Mouse (Mus musculus) forebrain, embryonic 11.5 days (tissue): ENCODE data around the gene Mboat2. TPM values are rescaled to one million over a fixed set of nuclear protein-coding genes. Genes with fewer than 3 reads are reported as not detected.

Experiments used
- ATAC-seq: fragments of 200-750 bp; cut with Nextera tagmentation; replicated peaks from 2 replicates; pipeline ENCODE4 v1.8.0; 2017; ENCODE audit warnings: moderate TSS enrichment; ENCODE audit not compliant: low FRiP score
- DNase-seq: peaks from one replicate; pipeline ENCODE4 v3.0.0-alpha.2; 2017; ENCODE audit warnings: low spot score
- H3K27ac ChIP-seq: fragments of 300-500 bp; sonication (generic); 2 replicates; pipeline ENCODE4 v1.5.1; 2014; ENCODE audit warnings: low read depth, low read length
- H3K27me3 ChIP-seq: fragments of 300-500 bp; sonication (generic); 2 replicates; pipeline ENCODE4 v1.6.1; 2014; ENCODE audit warnings: mild to moderate bottlenecking, low read length, mixed read lengths; ENCODE audit not compliant: control insufficient read depth, insufficient read depth
- H3K36me3 ChIP-seq: fragments of 300-500 bp; sonication (generic); 2 replicates; pipeline ENCODE4 v1.6.1; 2014; ENCODE audit warnings: mild to moderate bottlenecking, low read length, moderate library complexity, mixed read lengths; ENCODE audit not compliant: control insufficient read depth, insufficient read depth
- H3K4me1 ChIP-seq: fragments of 300-500 bp; sonication (generic); replicated peaks from 2 replicates; pipeline ENCODE4 v1.6.1; 2014; ENCODE audit warnings: low read length, mixed read lengths; ENCODE audit not compliant: control insufficient read depth, insufficient read depth
- H3K4me2 ChIP-seq: fragments of 300-500 bp; sonication (generic); 2 replicates; pipeline ENCODE4 v1.6.1; 2014; ENCODE audit warnings: low read depth, mild to moderate bottlenecking, low read length, moderate library complexity, mixed read lengths; ENCODE audit not compliant: severe bottlenecking
- H3K4me3 ChIP-seq: fragments of 300-500 bp; sonication (generic); 2 replicates; pipeline ENCODE4 v1.5.1; 2014; ENCODE audit warnings: low read depth, low read length
- H3K9ac ChIP-seq: fragments of 300-500 bp; sonication (generic); 2 replicates; pipeline ENCODE4 v1.6.1; 2014; ENCODE audit warnings: low read length
- H3K9me3 ChIP-seq: fragments of 300-500 bp; sonication (generic); 2 replicates; pipeline ENCODE4 v1.6.1; 2016; ENCODE audit warnings: low read length, mixed read lengths; ENCODE audit not compliant: control insufficient read depth
- WGBS: fragments of 180-500 bp; shearing (Covaris S2); extraction: QIAGEN DNeasy Blood & Tissue Kit; methylation state at CpG from one replicate; pipeline ENCODE4 v1.1.7; 2014; 5-methylcytosine and 5-hydroxymethylcytosine counted together
- polyA plus RNA-seq: library from polyadenylated mRNA; unstranded; fragments of >200 nt; fragmentation: Nextera tagmentation; extraction: Ambion mirVana; gene quantifications from 2 replicates; pipeline ENCODE4 v1.2.1, GENCODE M21; 2014

Gene Mboat2
- polyA plus RNA-seq, 1 experiment from 2014 or later, result 55.7 TPM

DNA sequence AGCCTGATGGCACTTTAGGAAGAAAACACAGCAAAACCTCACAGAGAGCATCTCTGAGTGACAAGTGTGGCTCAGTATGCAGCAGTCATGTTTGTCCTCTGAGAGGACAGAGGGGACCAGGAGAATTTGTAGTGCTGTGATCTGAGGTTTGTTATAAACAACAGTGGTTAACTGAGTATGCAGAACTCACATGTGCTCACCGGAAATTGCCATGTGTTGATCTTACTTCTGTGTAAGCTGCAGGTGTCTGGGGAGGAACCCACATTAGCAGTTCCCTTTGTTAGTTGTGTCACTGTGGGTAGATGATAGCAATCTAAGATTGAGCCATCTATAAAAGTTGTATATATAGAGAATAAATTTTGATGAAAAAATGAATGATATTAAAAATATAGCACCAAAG lies 179.7 kb downstream of the Mboat2 start:
- Histone ChIP-seq H3K4me2 (no peak overlapping the region), H3K36me3 (no peaks in the 10 kb centered on the region; the same call in 1 of the 2 replicates), H3K4me3 (no peak overlapping the region), H3K9me3 (no peaks in the 10 kb centered on the region), H3K27me3 (no peaks in the 10 kb centered on the region), H3K27ac (no peak overlapping the region), H3K4me1 (no peaks in the 10 kb centered on the region), H3K9ac (no peak overlapping the region)
- ATAC-seq, result no peak
- WGBS, result 93% methylated on average over 1 of the region's 1 CpGs
- no peak for DNase-seq

DNA sequence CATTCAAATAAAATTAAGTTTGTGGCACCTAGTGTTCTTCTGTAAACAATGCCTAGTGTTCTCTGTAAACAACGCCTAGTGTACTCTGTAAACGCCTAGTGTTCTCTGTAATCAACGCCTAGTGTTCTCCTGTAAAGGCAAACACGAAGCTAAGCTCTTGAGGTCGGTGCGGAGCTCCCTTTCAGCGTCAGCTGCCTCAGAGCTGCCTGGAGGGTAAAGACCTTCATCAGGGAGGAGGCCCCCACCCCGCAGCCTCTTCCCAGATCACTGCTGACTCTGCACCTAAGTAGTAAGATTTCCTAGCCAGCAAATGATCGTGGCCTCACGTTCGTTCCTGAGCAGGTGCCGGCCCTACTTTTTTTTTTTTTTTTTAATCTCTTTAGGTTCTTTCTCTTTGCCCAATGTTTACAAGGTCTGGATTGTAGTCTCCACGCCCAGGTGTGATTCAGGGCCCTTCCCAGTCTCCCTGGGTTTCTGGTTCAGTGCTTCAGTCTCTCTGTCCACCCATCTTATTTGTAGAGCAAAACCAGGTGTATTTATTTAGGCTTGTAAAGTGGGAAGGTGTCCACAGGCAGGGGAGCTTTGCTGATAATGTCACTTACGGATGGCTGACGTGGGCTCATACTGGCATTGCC lies 181.2 kb downstream of the Mboat2 start:
- Histone ChIP-seq H3K9ac (no peak overlapping the region), H3K4me2 (no peak overlapping the region), H3K27ac (no peak overlapping the region), H3K4me1 (no peaks in the 10 kb centered on the region), H3K9me3 (no peaks in the 10 kb centered on the region), H3K4me3 (no peak overlapping the region), H3K36me3 (no peaks in the 10 kb centered on the region; the same call in 1 of the 2 replicates), H3K27me3 (no peaks in the 10 kb centered on the region)
- WGBS, result 75% methylated on average over 15 of the region's 15 CpGs
- DNase-seq (no peak), ATAC-seq (no peak)

DNA sequence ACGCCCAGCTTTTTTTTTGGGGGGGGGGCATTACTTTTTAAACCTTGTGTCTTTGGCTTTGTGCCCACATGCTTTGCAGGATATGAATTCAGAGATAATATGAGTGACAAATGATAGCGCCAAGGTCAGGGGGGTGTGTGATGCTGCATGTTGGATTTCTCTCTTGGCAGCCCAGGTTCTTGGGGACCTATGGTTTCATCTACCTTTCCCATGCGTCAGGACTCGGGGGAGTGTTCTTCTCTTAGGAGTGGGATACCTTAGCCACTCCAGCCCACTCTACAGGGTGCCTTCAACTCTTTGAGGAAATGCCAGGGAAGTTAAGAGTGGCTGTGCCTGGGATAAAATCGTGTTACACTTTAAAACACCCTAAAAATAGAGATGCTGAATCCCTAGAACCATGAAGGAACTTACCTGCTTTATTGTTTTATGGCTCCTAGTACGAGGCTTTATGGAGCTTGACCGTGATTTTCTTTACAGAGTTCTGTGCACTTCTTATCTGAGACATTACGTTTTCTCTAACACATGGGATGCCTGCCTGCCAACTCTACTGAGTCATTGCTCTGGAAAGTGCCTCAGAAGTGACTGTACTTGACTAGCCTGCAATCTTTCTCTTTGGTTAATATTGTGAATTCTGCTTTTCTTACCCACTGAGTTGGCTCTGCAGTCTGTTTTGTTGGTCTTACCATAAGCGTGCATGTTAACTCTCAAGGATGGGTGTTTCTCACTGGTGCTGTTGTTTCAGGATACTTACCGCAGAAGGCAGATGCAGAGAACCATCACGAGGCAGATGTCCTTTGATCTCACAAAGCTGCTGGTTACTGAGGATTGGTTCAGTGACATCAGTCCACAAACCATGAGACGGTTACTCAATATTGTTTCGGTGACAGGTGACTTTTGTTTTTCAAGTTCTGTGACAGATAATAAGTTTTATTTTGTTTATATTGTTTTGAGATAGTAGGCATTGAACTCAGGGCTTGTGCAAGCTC lies 182.2 kb downstream of the Mboat2 start:
- Histone ChIP-seq H3K4me2 (no peak overlapping the region), H3K9me3 (no peaks in the 10 kb centered on the region), H3K4me3 (no peak overlapping the region), H3K4me1 (no peaks in the 10 kb centered on the region), H3K9ac (no peak overlapping the region), H3K27ac (no peak overlapping the region), H3K36me3 (no peaks in the 10 kb centered on the region; the same call in 1 of the 2 replicates), H3K27me3 (no peaks in the 10 kb centered on the region)
- no peak for DNase-seq
- ATAC-seq, result no peak
- 92% methylated on average over 13 of the region's 13 CpGs for WGBS

Other genes starting within 250 kb of the Mboat2 start
- 13.1 and 13.5 TPM in 2 replicates for gene Klf11, start 179.6 kb upstream of the Mboat2 start, polyA plus RNA-seq
- gene Cys1, start 149.1 kb upstream of the Mboat2 start, polyA plus RNA-seq, result 0.76 and 0.85 TPM in 2 replicates
- gene Rrm2, start 122.6 kb upstream of the Mboat2 start, polyA plus RNA-seq, result 635 and 669 TPM in 2 replicates
- 45.4 and 47.2 TPM in 2 replicates for gene Kidins220, start 144.0 kb downstream of the Mboat2 start, polyA plus RNA-seq